Mouse (Mus musculus) embryonic facial prominence, embryonic 12.5 days (tissue): Measurements from ENCODE around the gene Xylt1. TPM values are rescaled to one million over a fixed set of nuclear protein-coding genes. Genes with fewer than 3 reads are reported as not detected.

Experiments used
- ATAC-seq: fragments of 200-750 bp; cut with Nextera tagmentation; 2 replicates; pipeline ENCODE4 v1.8.0; 2017; ENCODE audit not compliant: insufficient number of reproducible peaks, insufficient read depth, low FRiP score, low TSS enrichment
- H3K27ac ChIP-seq: fragments of 300-500 bp; sonication (generic); 2 replicates; pipeline ENCODE4 v1.5.1; 2016; ENCODE audit warnings: mild to moderate bottlenecking
- H3K27me3 ChIP-seq: fragments of 300-500 bp; sonication (generic); 2 replicates; pipeline ENCODE4 v1.6.1; 2016; ENCODE audit warnings: mild to moderate bottlenecking, moderate library complexity
- H3K36me3 ChIP-seq: fragments of 300-500 bp; sonication (generic); 2 replicates; pipeline ENCODE4 v1.6.1; 2016; ENCODE audit warnings: mild to moderate bottlenecking
- H3K4me1 ChIP-seq: fragments of 300-500 bp; sonication (generic); 2 replicates; pipeline ENCODE4 v1.6.1; 2016
- H3K4me2 ChIP-seq: fragments of 300-500 bp; sonication (generic); replicated peaks from 2 replicates; pipeline ENCODE4 v1.6.1; 2016; ENCODE audit warnings: mild to moderate bottlenecking, moderate library complexity
- H3K4me3 ChIP-seq: fragments of 300-500 bp; sonication (generic); 2 replicates; pipeline ENCODE4 v1.5.1; 2016; ENCODE audit warnings: mild to moderate bottlenecking
- H3K9ac ChIP-seq: fragments of 300-500 bp; sonication (generic); 2 replicates; pipeline ENCODE4 v1.6.1; 2016; ENCODE audit warnings: mild to moderate bottlenecking, moderate library complexity
- H3K9me3 ChIP-seq: fragments of 300-500 bp; sonication (generic); 2 replicates; pipeline ENCODE4 v1.6.1; 2016; ENCODE audit warnings: mild to moderate bottlenecking, moderate library complexity
- WGBS: fragments of 180-500 bp; shearing (Covaris S2); methylation state at CpG from one replicate; pipeline ENCODE4 v1.1.7; 2016; 5-methylcytosine and 5-hydroxymethylcytosine counted together
- polyA plus RNA-seq: library from polyadenylated mRNA; unstranded; fragments of >200 nt; fragmentation: Nextera tagmentation; extraction: Ambion mirVana; gene quantifications from 2 replicates; pipeline ENCODE4 v1.2.1, GENCODE M21; 2016

The Xylt1 gene
- polyA plus RNA-seq, 1 experiment from 2014 or later: 2.0 TPM

- no peak overlapping the region for H3K4me3 ChIP-seq
- H3K27me3 ChIP-seq: no peaks in the 10 kb centered on the region
- no peak overlapping the region for H3K9ac ChIP-seq
- H3K36me3 ChIP-seq: no peaks in the 10 kb centered on the region
- H3K4me2 ChIP-seq: no peak overlapping the region
- WGBS: 89% methylated on average over 7 of the region's 7 CpGs
- H3K27ac ChIP-seq: no peak overlapping the region
- H3K4me1 ChIP-seq: no peaks in the 10 kb centered on the region
- no peak for ATAC-seq
- H3K9me3 ChIP-seq: no peaks in the 10 kb centered on the region
Observed at GRCm38 (mm10) chr7:117443215-117443614, 62.4 kb downstream of the Xylt1 start.

- H3K36me3 ChIP-seq: no peaks in the 10 kb centered on the region
- no peaks in the 10 kb centered on the region for H3K9me3 ChIP-seq
- H3K4me1 ChIP-seq: no peaks in the 10 kb centered on the region
- no peak overlapping the region for H3K27ac ChIP-seq
- no peaks in the 10 kb centered on the region for H3K27me3 ChIP-seq
- no peak overlapping the region for H3K9ac ChIP-seq
- no peak overlapping the region for H3K4me3 ChIP-seq
- no peak overlapping the region for H3K4me2 ChIP-seq
- 0 out of 2 replicates have a peak, but pooled peaks have one; percentile 50 for ATAC-seq
- 13% methylated on average over 3 of the region's 3 CpGs for WGBS
Observed at GRCm38 (mm10) chr7:117445471-117445870, 64.7 kb downstream of the Xylt1 start.

GRCm38 (mm10) chr7:117449605-117450004 is 68.8 kb downstream of the Xylt1 start:
- Histone ChIP-seq H3K4me2 (no peak overlapping the region), H3K4me1 (no peaks in the 10 kb centered on the region), H3K36me3 (no peaks in the 10 kb centered on the region), H3K4me3 (no peak overlapping the region), H3K27ac (no peak overlapping the region), H3K9me3 (no peaks in the 10 kb centered on the region), H3K9ac (no peak overlapping the region), H3K27me3 (no peaks in the 10 kb centered on the region)
- WGBS: 96% methylated on average over 5 of the region's 5 CpGs
- no peak for ATAC-seq

- Histone ChIP-seq H3K27me3 (no peaks in the 10 kb centered on the region), H3K4me1 (no peaks in the 10 kb centered on the region), H3K9me3 (no peaks in the 10 kb centered on the region), H3K4me3 (no peak overlapping the region), H3K36me3 (no peaks in the 10 kb centered on the region), H3K9ac (no peak overlapping the region), H3K27ac (no peak overlapping the region), H3K4me2 (no peak overlapping the region)
- ATAC-seq: no peak
Observed at GRCm38 (mm10) chr7:117451212-117451611, 70.4 kb downstream of the Xylt1 start.

GRCm38 (mm10) chr7:117452269-117452668 is 71.5 kb downstream of the Xylt1 start:
- ATAC-seq: no peak
- WGBS: 66% methylated on average over 2 of the region's 2 CpGs
- no peaks in the 10 kb centered on the region for H3K4me1 ChIP-seq

GRCm38 (mm10) chr7:117454789-117455548 is 74.2 kb downstream of the Xylt1 start:
- H3K4me2 ChIP-seq: no peak overlapping the region
- H3K4me1 ChIP-seq: no peaks in the 10 kb centered on the region
- H3K9me3 ChIP-seq: no peaks in the 10 kb centered on the region
- H3K4me3 ChIP-seq: no peak overlapping the region
- H3K27ac ChIP-seq: no peak overlapping the region
- 84% methylated on average over 11 of the region's 11 CpGs for WGBS
- H3K9ac ChIP-seq: no peak overlapping the region
- H3K27me3 ChIP-seq: no peaks in the 10 kb centered on the region
- H3K36me3 ChIP-seq: no peaks in the 10 kb centered on the region
- no peak for ATAC-seq

More at GRCm38 (mm10) chr7:117452269-117452668, 71.5 kb downstream of the Xylt1 start:
- Histone ChIP-seq H3K27me3 (no peaks in the 10 kb centered on the region), H3K36me3 (no peaks in the 10 kb centered on the region), H3K4me2 (no peak overlapping the region), H3K4me3 (no peak overlapping the region), H3K9ac (no peak overlapping the region), H3K27ac (no peak overlapping the region), H3K9me3 (no peaks in the 10 kb centered on the region)

GRCm38 (mm10) chr7:117462196-117462935 is 81.6 kb downstream of the Xylt1 start:
- no peak overlapping the region for H3K4me2 ChIP-seq
- no peaks in the 10 kb centered on the region for H3K27me3 ChIP-seq
- H3K4me1 ChIP-seq: peaks cover 5% of the 10 kb centered on the region; the same call in 1 of the 2 replicates
- ATAC-seq: peak; percentile 60; the same call in 1 of the 2 replicates
- 0 out of 2 replicates have a peak overlapping the region, but pooled peaks have one; percentile 30 for H3K27ac ChIP-seq
- no peaks in the 10 kb centered on the region for H3K36me3 ChIP-seq
- H3K4me3 ChIP-seq: no peak overlapping the region
- no peak overlapping the region for H3K9ac ChIP-seq
- 42% methylated on average over 7 of the region's 7 CpGs for WGBS
- H3K9me3 ChIP-seq: no peaks in the 10 kb centered on the region

- peaks cover 5% of the 10 kb centered on the region; the same call in 1 of the 2 replicates for H3K4me1 ChIP-seq
- H3K9me3 ChIP-seq: no peaks in the 10 kb centered on the region
- H3K9ac ChIP-seq: no peak overlapping the region
- H3K27me3 ChIP-seq: no peaks in the 10 kb centered on the region
- H3K36me3 ChIP-seq: no peaks in the 10 kb centered on the region
- ATAC-seq: no peak
- H3K27ac ChIP-seq: no peak overlapping the region
- WGBS: 68% methylated on average over 4 of the region's 4 CpGs
- H3K4me2 ChIP-seq: no peak overlapping the region
- no peak overlapping the region for H3K4me3 ChIP-seq
Observed at GRCm38 (mm10) chr7:117464956-117465355, 84.2 kb downstream of the Xylt1 start.

- H3K4me1 ChIP-seq: peaks cover 5% of the 10 kb centered on the region; the same call in 1 of the 2 replicates
- no peak overlapping the region for H3K4me2 ChIP-seq
- WGBS: 93% methylated on average over 7 of the region's 7 CpGs
- no peak overlapping the region for H3K9ac ChIP-seq
- no peaks in the 10 kb centered on the region for H3K27me3 ChIP-seq
- ATAC-seq: no peak
- no peak overlapping the region for H3K4me3 ChIP-seq
- no peaks in the 10 kb centered on the region for H3K36me3 ChIP-seq
- H3K27ac ChIP-seq: no peak overlapping the region
- no peaks in the 10 kb centered on the region for H3K9me3 ChIP-seq
Observed at GRCm38 (mm10) chr7:117466006-117466780, 85.4 kb downstream of the Xylt1 start.

- WGBS: 63% methylated on average over 3 of the region's 3 CpGs
- no peaks in the 10 kb centered on the region for H3K9me3 ChIP-seq
- no peak overlapping the region for H3K27ac ChIP-seq
- H3K4me3 ChIP-seq: no peak overlapping the region
- no peak overlapping the region for H3K4me2 ChIP-seq
- H3K36me3 ChIP-seq: no peaks in the 10 kb centered on the region
- no peak overlapping the region for H3K9ac ChIP-seq
- H3K27me3 ChIP-seq: no peaks in the 10 kb centered on the region
- ATAC-seq: no peak
- H3K4me1 ChIP-seq: peaks cover 8% of the 10 kb centered on the region; the same call in 1 of the 2 replicates
Observed at GRCm38 (mm10) chr7:117470243-117470802, 89.5 kb downstream of the Xylt1 start.

GRCm38 (mm10) chr7:117472055-117472780 is 91.4 kb downstream of the Xylt1 start:
- no peak overlapping the region for H3K27ac ChIP-seq
- H3K4me3 ChIP-seq: no peak overlapping the region
- no peak overlapping the region for H3K4me2 ChIP-seq
- peaks cover 8% of the 10 kb centered on the region; the same call in 1 of the 2 replicates for H3K4me1 ChIP-seq
- no peak for ATAC-seq
- 39% methylated on average over 11 of the region's 11 CpGs for WGBS
- H3K27me3 ChIP-seq: no peaks in the 10 kb centered on the region
- H3K9ac ChIP-seq: no peak overlapping the region
- H3K36me3 ChIP-seq: no peaks in the 10 kb centered on the region
- no peaks in the 10 kb centered on the region for H3K9me3 ChIP-seq
